Mouse (Mus musculus) c-Kit-positive CD71-positive TER-119-positive erythroid progenitor cells, embryonic 14.5 days (primary cell): ENCODE data around the gene Rab11a.

Experiments used
- DNase-seq: peaks from one replicate; pipeline ENCODE4 v3.0.0-alpha.2; 2013; ENCODE audit warnings: low spot score

Rab11a gene

DNA sequence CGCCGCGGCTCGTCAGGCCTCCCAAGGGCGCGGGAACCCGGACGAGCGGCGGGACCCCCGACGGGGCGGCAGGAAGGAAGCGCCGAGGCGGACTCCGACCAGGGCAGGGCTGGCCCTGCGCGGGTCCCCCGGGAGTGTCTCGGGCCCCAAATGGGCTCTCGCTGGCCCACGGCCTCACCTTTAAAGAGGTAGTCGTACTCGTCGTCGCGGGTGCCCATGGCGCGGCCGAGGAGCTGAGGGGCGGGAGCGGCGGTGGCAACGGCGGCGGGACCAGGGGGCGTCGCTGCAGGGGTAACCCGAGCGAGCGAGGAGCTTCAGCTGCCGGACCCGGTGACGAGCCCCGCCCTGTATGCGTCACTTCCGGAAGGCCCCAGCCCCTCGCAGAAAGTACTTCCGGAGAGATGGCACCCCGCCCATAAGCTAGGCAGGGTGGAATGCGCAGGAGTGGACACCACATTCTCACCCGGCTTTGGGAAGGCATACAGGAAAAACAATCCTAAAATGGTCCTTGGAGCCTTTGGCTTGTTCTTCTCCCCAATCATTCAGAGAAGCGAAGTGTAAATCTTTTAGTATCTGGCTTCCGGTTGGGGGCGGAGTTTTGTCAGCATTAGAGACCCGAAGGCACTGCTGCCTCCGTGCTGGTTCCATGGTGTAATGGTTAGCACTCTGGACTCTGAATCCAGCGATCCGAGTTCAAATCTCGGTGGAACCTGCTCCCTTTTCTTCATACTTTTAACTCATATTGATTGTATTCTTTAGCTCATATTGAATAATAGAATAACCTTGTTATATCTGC lies at the start of gene Rab11a:
Gene Rab11a (minus strand): TSS at position 353 of the 796 bp plus-strand sequence.
- DNase-seq = peak; percentile 92

DNA sequence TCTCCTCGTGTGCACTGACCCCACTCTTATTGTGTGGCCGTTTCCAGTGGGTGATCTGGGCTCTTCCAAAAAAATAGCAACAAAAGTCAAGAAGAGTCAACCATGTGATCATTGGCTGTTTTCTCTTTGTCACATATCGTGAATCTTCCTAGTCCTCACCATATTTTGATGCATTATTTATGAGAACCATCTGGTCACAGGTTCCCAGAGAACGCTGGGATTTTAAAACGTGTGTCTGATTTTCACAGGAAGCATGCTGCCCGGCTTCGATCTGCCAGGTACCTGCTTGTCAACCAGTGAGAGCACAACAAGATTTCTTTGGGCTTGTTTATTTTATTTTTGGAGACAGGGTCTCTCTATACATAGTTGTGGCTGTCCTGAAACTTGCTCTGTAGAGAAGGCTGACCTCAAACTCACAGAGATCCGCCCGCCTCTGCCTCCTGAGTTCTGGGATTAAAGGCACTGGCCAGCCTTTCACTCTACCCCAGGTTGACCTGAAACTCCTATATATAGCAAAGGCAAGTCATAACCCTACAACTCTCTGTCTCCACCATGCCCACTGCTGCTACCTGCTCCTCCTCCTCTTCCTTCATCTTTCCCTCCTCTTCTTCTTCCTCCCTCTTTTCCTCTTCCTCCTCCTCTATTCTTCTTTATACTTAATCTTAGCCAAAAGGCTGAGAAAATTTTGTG lies 48.8 kb upstream of the Rab11a start:
- DNase-seq = no peak

DNA sequence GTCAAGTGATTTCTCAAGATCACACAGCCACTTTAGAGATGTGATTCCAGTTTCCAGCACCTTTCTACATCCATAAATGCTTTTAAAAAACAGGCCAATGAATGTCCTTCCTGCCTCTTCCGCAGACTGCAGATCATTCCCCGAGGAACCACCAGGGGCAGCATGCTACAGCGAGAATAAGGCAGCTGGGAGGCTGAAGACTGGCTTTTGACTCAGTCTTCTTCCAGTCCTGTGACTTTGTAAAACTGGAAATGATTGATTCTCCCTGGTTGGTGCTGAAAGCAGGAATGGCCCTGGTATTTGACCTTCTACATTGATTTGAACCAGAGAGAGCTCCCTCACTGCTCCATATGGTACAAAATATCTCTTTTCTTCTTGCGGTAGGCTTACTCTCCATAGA lies 47.3 kb upstream of the Rab11a start:
- DNase-seq = peak; percentile 72

- DNase-seq = no peak
Measured at GRCm38 (mm10) chr9:64783511-64783910, 46.0 kb upstream of the Rab11a start.

DNA sequence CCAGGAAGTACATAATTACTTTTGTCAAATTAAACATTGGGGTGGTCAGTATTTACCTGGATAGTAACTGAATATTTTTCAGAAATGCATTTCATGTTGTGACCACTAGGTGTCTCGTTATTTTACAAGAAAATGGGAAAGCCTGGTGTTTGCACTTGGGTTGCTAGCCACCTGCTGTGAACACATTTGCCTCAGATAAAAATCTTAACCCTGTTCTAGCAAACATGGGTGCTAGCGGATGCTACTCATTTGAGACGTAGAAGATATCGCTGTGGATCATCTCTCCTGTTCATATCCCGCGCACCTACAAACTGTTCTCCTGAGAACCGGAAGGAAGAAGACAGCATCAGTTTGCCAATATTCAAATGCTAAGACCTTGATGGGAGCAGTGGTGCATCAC lies 42.1 kb upstream of the Rab11a start:
- DNase-seq = peak; percentile 59

GRCm38 (mm10) chr9:64778151-64778550 lies 40.6 kb upstream of the Rab11a start:
- no peak for DNase-seq

- DNase-seq = no peak
Measured at GRCm38 (mm10) chr9:64777441-64777987, 40.0 kb upstream of the Rab11a start.

DNA sequence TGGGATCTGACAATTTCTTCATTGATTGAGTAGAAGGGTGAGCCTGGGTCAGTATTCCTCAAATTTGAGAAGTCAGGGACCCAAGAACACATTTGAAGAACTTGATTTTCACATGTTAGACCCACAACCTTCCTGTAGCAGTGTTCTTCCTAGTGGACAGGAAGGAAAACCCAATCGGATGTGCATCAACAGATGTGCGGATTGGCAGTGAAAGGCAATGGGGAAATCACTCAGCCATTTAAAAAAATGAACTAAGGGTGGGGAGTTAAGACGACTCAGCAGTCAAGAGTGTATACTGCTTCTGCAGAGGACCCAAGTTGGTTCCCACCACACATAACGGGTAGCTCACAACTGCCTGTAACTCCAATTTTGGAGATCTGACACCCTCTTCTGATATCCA lies 37.9 kb upstream of the Rab11a start:
- DNase-seq = no peak

DNA sequence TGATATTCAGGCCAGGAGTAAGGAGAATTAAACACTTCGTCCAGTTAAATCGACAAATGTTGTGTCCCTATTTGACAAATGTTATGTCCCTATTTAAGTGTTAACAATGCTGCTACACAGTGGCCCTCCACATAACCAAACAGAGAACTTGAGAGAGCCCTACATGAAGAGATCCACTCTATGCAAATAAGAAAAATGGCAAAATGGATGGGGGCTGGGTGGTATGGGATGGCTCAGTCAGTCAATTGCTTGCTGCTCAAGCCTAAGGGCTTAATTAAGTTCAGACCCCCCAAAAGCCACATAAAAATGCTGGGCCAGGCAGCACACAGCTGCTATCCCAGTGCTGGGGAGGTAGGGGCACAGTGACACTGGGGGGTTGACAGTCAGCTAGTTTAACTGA lies 37.3 kb upstream of the Rab11a start:
- DNase-seq = no peak

DNA sequence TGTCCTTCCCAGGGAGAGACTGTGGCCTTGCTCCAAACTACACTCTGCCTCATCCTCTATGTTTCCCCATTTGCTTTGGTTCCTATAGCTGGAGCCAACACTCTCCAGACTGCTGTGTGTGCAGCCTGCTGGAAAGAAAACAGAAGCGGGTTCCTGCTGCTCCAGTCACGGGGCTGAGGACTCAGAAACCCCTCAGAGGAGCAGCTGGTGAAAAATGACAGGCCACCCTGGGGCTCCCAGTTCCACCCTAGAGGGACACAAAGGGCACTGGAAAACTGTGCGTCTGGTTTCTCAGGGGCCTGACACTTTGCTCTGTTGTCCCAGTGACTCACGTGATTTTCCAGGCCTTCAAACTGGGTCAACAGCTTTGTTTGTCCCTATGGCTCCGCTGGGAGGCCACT lies 36.9 kb upstream of the Rab11a start:
- DNase-seq = no peak

GRCm38 (mm10) chr9:64773936-64774335 lies 36.4 kb upstream of the Rab11a start:
- no peak for DNase-seq

DNA sequence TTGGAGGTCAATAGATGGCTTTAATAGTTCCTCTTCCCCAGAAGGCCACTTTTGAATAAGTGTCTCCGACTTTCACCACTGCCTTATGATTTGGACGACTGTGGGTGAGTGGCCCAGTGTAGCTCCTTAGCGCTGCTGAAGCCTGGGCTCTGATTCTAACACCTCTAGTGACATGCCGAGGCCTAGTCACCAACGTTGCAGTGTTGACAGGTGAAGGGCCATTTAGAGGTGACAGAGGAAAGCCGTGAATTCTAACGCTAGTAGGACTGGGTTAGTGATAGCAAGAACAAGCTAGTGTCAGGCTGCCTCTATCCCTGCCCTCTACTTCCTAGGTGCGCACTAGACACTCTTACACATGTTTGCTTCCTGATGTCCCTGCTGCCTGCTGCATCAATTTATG lies 35.7 kb upstream of the Rab11a start:
- no peak for DNase-seq

DNA sequence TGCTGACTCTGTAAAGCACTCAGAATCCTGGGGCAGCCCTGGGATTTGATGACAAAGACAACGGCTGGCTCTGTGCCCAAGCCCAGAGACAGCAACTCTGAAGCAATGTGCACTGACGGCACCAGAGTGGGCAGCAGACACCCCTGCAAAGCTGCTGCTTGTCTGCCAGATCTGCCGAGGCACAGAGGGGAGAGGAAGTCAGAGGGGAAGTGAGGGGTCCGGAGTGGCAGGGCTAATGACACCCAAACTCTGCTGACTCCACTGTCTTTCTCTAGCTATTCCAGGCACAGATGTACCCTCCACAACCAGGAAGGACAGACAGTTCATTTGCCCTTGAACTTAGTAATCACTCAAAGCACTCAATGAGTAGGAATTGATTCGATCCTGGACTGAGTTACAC lies 33.7 kb upstream of the Rab11a start:
- no peak for DNase-seq

DNA sequence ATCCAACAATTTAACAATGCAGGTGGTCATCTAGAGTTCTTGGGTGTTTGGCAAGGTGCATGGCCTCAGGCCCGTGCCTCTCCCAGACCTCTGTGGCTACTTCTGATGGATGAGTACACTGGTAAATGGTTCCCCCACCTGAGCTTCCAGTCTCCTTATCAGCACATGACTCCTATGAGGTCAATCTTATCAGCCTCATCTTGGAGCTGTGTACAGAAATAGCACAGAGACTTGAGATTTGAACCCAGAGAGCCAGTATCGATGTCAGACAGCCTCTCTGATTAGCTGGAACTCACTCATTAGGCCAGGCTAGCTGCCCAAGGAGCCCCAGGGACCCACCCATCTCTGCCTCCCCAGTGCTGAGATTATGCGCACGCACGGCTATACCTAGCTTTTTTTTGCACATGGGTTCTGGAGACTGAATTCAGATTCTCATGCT lies 32.9 kb upstream of the Rab11a start:
- no peak for DNase-seq

- no peak for DNase-seq
Measured at GRCm38 (mm10) chr9:64769911-64770310, 32.4 kb upstream of the Rab11a start.

DNA sequence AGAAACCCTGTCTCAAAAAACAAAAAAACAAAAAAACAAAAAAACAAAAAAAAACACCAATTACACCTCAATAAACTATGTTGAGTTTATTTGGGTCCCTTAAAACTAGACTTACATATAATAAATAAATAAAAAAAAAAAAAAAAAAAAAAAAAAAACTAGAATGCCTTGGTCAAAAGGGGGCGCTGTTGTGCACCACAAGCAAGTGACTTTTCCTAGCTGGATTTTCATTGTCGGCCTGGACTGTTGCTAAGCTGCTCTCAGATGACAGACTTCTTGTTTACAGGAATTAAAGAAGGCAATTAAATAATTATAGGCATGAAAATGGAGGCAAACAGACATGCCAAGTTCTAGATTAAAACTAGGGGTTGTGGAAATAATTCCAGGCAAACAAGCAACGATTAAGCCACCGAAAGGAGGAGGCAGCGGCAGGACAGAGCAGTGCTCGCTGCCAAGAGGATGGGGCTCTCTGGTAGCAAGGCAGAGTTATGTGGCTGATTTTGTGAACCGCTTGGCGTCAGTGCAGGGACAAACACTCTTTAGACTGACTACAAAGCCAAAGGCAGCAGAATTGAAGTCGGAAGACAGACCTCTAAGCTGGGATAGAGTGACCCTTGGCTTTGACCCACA lies 31.6 kb upstream of the Rab11a start:
- peak; percentile 65 for DNase-seq

DNA sequence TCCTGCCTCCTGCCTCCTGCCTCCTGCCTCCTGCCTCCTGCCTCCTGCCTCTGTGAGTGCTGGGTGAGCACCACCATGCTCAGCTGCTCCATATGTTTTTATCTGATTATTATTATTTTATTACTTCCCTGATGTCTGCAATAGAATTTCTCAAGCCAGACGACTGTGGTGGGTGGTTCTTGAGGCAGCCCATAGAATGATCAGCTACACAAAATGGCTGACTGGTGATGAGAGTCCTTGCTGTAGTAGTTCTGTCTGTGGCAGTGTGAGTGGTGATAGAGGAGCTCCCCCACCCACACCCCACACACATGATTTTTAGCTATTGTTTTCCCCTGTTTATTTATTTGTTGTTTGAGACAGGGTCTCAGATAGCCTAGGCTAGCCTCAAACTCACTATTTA lies 30.2 kb upstream of the Rab11a start:
- no peak for DNase-seq

GRCm38 (mm10) chr9:64766136-64766535 lies 28.6 kb upstream of the Rab11a start:
- no peak for DNase-seq

- no peak for DNase-seq
Measured at GRCm38 (mm10) chr9:64764824-64765223, 27.3 kb upstream of the Rab11a start.

DNA sequence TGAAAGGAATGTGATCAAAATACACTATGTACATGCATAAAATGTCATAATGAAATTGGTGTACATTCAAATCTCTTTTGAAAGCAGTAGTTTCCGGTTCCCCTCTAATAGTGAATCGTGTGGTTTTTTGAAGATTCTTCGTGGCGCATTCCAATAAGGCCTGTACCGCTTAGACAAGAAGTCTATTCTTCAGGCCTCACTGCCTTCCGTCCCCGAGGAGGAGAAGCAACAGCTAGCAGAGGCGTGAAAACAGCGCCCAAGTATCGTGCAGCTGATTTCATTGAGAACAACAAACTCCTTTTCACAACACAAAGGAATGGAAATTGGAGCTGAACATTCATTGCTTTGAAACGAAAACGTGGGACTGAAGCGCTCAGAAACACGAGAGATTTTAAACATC lies 20.5 kb upstream of the Rab11a start:
- no peak for DNase-seq

- DNase-seq = no peak
Measured at GRCm38 (mm10) chr9:64752575-64752974, 15.0 kb upstream of the Rab11a start.

DNA sequence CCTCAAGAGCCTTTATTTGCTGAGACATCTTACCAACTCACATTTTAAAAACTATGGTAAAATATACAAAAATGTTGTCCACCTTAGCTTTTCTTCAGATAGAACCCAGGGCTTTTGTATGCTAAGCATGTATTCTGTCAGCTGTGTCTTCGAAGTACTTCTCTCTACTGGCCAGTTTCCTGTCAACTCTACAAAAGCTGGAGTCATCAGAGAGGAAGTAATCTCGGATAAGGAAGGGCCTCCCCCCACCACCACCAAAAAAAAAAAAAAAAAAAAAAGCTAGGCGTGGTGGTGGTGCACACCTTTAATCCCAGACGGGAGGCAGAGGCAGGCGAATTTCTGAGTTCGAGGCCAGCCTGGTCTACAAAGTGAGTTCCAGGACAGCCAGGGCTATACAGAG lies 11.8 kb upstream of the Rab11a start:
- DNase-seq = no peak

DNA sequence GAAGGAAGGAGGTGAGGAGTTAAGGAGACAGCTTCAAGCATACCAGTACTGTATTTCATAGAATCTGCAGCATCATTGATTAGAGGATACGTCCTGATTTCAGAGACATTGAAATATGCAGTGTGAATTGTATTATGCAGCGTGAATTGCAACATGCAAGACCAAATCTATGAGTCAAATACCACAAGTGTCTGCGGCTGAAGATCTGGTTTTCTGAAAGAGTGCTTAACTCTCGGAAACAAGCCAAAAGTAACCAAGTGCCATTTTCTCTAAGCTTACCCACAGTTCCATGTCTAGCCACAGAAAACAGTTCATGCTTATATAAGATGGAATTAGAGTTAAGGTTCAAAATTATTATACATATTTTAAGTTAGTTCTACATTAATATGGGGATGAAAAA lies 10.2 kb upstream of the Rab11a start:
- no peak for DNase-seq
